Mouse (Mus musculus) CD4-positive helper T cell, adult 2 months (primary cell): Measurements from ENCODE around the gene Emc7.

Experiments used
- DNase-seq: peaks from one replicate; pipeline ENCODE4 v3.0.0-alpha.2; 2012; ENCODE audit warnings: low read depth, missing footprints, low spot score

Gene Emc7

GRCm38 (mm10) chr2:112520526-112521482 lies 66.0 kb downstream of the Emc7 start:
- DNase-seq, result no peak
